Mouse (Mus musculus) adrenal gland, postnatal 14 days (tissue): ENCODE data around the gene Izumo2. TPM values are rescaled to one million over a fixed set of nuclear protein-coding genes. Genes with fewer than 3 reads are reported as not detected.
"Not testable (repeated sequence)": the region's sequence is repeated elsewhere in the genome, so short reads cannot be mapped to it uniquely, and the experiment has no call there.

ENCODE experiments used
- DNase-seq: peaks from one replicate; pipeline ENCODE4 v3.0.0; 2021; ENCODE audit warnings: mixed read lengths
- total RNA-seq: library from RNA; stranded (reverse); gene quantifications from 2 replicates; pipeline ENCODE4 v1.2.3, GENCODE M21; 2021

The Izumo2 gene
- total RNA-seq, 1 experiment from 2014 or later, result not detected

GRCm38 (mm10) chr7:44697980-44698379, 10.6 kb upstream of the Izumo2 start:
- no peak for DNase-seq

GRCm38 (mm10) chr7:44701921-44702320, 6.6 kb upstream of the Izumo2 start:
- DNase-seq, result no peak

GRCm38 (mm10) chr7:44702985-44703384, 5.6 kb upstream of the Izumo2 start:
- DNase-seq, result no peak

GRCm38 (mm10) chr7:44704363-44704762, 4.2 kb upstream of the Izumo2 start:
- peak; percentile 43 for DNase-seq

- DNase-seq, result no peak
These were observed 3.5 kb upstream of the Izumo2 start for GRCm38 (mm10) chr7:44705086-44705485.

GRCm38 (mm10) chr7:44706322-44706721, 2.2 kb upstream of the Izumo2 start:
- DNase-seq, result no peak

- peak; percentile 33 for DNase-seq
These were observed 1.3 kb upstream of the Izumo2 start for GRCm38 (mm10) chr7:44707169-44707675.

GRCm38 (mm10) chr7:44708093-44708492, 449 bp upstream of the Izumo2 start:
- DNase-seq, result not testable (repeated sequence)

- no peak for DNase-seq
These were observed 1.3 kb downstream of the Izumo2 start for GRCm38 (mm10) chr7:44709881-44710280.

GRCm38 (mm10) chr7:44722058-44722457, 13.5 kb downstream of the Izumo2 start:
- no peak for DNase-seq

- peak; percentile 35 for DNase-seq
These were observed 15.8 kb downstream of the Izumo2 start for GRCm38 (mm10) chr7:44724316-44724715.

- no peak for DNase-seq
These were observed 17.8 kb downstream of the Izumo2 start for GRCm38 (mm10) chr7:44726343-44726742.

GRCm38 (mm10) chr7:44727151-44727550, 18.6 kb downstream of the Izumo2 start:
- DNase-seq, result no peak

- DNase-seq, result no peak
These were observed 19.8 kb downstream of the Izumo2 start for GRCm38 (mm10) chr7:44728082-44728975.

GRCm38 (mm10) chr7:44733723-44734122, 25.2 kb downstream of the Izumo2 start:
- no peak for DNase-seq

- no peak for DNase-seq
These were observed 32.8 kb downstream of the Izumo2 start for GRCm38 (mm10) chr7:44741361-44741760.

GRCm38 (mm10) chr7:44744270-44744669, 35.7 kb downstream of the Izumo2 start:
- DNase-seq, result no peak

GRCm38 (mm10) chr7:44745076-44745475, 36.5 kb downstream of the Izumo2 start:
- peak; percentile 87 for DNase-seq

- no peak for DNase-seq
These were observed 38.6 kb downstream of the Izumo2 start for GRCm38 (mm10) chr7:44747115-44747514.

- DNase-seq, result peak; percentile 96
These were observed 39.8 kb downstream of the Izumo2 start, which contains the start of gene Vrk3 for GRCm38 (mm10) chr7:44748101-44749044. Gene Vrk3, plus strand, starts transcription at chr7:44748413.

GRCm38 (mm10) chr7:44750950-44751349, 42.4 kb downstream of the Izumo2 start, which contains the start of gene Zfp473:
Gene Zfp473, minus strand, starts transcription at chr7:44751050.
- DNase-seq, result not testable (repeated sequence)

GRCm38 (mm10) chr7:44757164-44757563, 48.6 kb downstream of the Izumo2 start:
- no peak for DNase-seq
